Mouse (Mus musculus): Measurements from ENCODE around the gene Ulk1. TPM values are rescaled to one million over a fixed set of nuclear protein-coding genes. Genes with fewer than 3 reads are reported as not detected.
"Not testable (repeated sequence)": the region's sequence is repeated elsewhere in the genome, so short reads cannot be mapped to it uniquely, and the experiment has no call there.

The Ulk1 gene
- 10 to 100 TPM; 64.9 to 80.5 TPM for total RNA-seq (2021)

- peak; percentile 97 to 98 for DNase-seq (ENCODE audit: low spot score in 2 of 2)
- intact Hi-C loops (cut with DNase I), result no loop called here
Measured at GRCm38 (mm10) chr5:110809667-110810325, at the start of gene Ulk1. Gene Ulk1 (minus strand): TSS chr5:110810097.

- peak in 1 of 2 experiments; percentile 24 for DNase-seq (ENCODE audit: low spot score in 2 of 2)
- intact Hi-C loops (cut with DNase I), result no loop called here
Measured at GRCm38 (mm10) chr5:110859013-110859650, 49.2 kb upstream of the Ulk1 start.

GRCm38 (mm10) chr5:110857091-110857490, 47.2 kb upstream of the Ulk1 start:
- no peak for DNase-seq (ENCODE audit: low spot score in 2 of 2)
- intact Hi-C loops (cut with DNase I), result no loop called here

GRCm38 (mm10) chr5:110852990-110853389, 43.1 kb upstream of the Ulk1 start:
- no peak for DNase-seq (ENCODE audit: low spot score in 2 of 2)
- intact Hi-C loops (cut with DNase I), result no loop called here

- intact Hi-C loops (cut with DNase I), result loop anchor here (10.0 kb wide), 1 partner anchor 494 kb away; the partner anchor contains the start of gene Pitpnb
- DNase-seq (ENCODE audit: low spot score in 2 of 2), result no peak
Measured at GRCm38 (mm10) chr5:110841046-110841862, 31.4 kb upstream of the Ulk1 start.

DNA sequence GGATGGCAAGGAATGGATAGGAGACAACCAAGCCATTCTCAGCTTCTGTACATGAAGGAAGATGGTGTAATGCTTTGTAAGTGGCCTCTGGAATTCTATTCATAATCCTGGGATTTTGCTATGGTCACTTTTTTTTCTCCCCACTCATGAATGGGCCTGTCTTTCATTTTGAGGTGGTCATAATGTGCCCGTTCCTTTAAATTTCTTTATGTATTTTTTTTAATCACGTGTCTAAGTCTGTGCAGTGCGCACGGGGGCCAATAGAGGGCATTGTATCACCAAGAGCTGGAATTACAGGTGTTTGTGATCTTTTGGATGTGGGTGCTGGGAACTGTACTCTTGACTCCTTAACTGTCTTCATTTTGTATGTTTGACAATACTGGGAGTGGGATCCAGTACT, 30.6 kb upstream of the Ulk1 start:
- no peak for DNase-seq (ENCODE audit: low spot score in 2 of 2)
- intact Hi-C loops (cut with DNase I), result loop anchor here (10.0 kb wide), 1 partner anchor 494 kb away; the partner anchor contains the start of gene Pitpnb

DNA sequence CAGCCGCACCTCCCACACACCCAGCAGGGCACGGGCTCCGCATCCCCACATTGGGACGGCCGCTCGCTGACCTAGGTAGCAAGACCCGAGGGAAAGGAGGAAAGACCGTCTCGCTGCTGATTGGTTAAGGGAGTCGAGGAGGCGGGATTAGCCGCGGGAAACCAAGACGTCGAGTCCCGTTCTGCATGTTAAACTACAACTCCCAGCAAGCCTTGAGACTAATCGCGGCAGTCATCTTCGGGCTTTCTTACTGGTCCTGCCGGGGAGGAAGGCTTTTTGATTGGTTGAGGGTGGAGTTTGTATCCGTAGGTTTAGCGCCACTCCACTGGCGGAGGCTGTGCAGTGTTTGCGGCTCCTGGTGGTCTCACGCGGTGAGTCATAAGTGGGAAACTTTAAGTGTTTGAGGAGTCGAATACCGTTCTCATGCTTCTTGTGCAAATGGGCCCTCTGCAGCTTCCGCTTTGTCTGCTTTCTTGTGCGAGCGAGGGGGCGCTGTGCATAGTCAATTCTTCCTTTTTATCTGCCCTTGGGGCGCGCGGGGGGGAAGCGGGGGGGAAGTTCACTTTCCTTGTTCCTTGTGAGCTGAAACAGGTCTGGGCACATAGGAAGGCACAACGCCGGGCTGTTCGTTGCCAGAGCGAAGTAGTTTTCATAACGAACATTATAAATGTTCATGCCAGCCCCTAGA, 29.9 kb upstream of the Ulk1 start, which contains the start of the genes Hscb and Chek2:
Hscb (minus strand) TSS at position 100 of the 688 bp plus-strand sequence.
Chek2 (plus strand) TSS at position 302 of the 688 bp plus-strand sequence.
- peak; percentile 97 to 99 for DNase-seq (ENCODE audit: low spot score in 2 of 2)

GRCm38 (mm10) chr5:110839038-110839677, 29.3 kb upstream of the Ulk1 start:
- no peak for DNase-seq (ENCODE audit: low spot score in 2 of 2)
- intact Hi-C loops (cut with DNase I), result loop anchor here (2.0 to 5.0 kb wide), 2 partner anchors 84 to 423 kb away; no protein-coding TSS in a partner anchor

More for the DNA sequence above, 29.9 kb upstream of the Ulk1 start, which contains the start of the genes Hscb and Chek2:
- intact Hi-C loops (cut with DNase I), result loop anchor here (2.0 to 10.0 kb wide), 3 partner anchors 83 to 495 kb away; partner anchors contain the start of gene Pitpnb

GRCm38 (mm10) chr5:110838016-110838415, 28.1 kb upstream of the Ulk1 start:
- DNase-seq (ENCODE audit: low spot score in 2 of 2), result not testable (repeated sequence)
- intact Hi-C loops (cut with DNase I), result loop anchor here (2.0 to 5.0 kb wide), 2 partner anchors 85 to 424 kb away; no protein-coding TSS in a partner anchor

GRCm38 (mm10) chr5:110835959-110836358, 26.1 kb upstream of the Ulk1 start:
- peak; percentile 23 to 30 for DNase-seq (ENCODE audit: low spot score in 2 of 2)

GRCm38 (mm10) chr5:110831036-110831720, 21.3 kb upstream of the Ulk1 start:
- intact Hi-C loops (cut with DNase I), result no loop called here
- DNase-seq (ENCODE audit: low spot score in 2 of 2), result no peak

More at GRCm38 (mm10) chr5:110835959-110836358, 26.1 kb upstream of the Ulk1 start:
- intact Hi-C loops (cut with DNase I), result loop anchor here (5.0 kb wide), 1 partner anchor 426 kb away; no protein-coding TSS in a partner anchor

GRCm38 (mm10) chr5:110827576-110827975, 17.7 kb upstream of the Ulk1 start:
- intact Hi-C loops (cut with DNase I), result no loop called here
- no peak for DNase-seq (ENCODE audit: low spot score in 2 of 2)

DNA sequence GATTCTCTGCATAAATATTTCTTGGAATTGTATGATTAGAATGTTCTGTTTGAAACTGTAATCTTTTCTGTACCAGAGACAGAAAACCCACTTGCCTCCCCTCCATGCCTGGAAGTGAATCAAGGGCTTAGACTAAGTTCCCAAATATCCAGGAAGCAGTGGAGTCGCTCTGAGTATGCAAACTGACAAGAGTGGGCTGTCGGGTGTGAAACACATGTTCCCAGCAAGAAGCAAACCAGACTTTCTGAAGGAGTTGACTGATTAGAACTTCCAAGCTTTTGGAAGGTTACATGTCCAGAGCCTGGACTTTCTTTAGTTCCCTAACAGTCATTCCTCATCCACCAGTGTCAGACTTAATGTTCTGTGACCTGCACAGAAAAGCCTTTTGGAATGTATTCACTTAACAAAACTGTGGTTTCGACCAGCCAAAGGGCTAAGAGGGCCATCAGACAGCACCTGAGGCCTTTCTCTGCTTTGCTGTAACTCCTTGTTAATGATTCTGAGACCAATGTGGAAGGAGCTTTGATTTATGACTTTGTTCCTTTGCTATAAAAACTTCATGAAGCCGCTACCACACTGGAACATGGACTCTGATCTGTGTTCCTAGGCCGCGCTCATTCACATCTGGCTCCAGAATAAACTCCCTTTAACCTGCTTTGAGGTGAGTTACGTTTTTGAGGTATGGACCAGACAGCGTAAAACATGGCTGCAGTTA, 17.0 kb upstream of the Ulk1 start:
- peak in 1 of 2 experiments; percentile 17 for DNase-seq (ENCODE audit: low spot score in 2 of 2)
- intact Hi-C loops (cut with DNase I), result no loop called here

- DNase-seq (ENCODE audit: low spot score in 2 of 2), result no peak
Measured at GRCm38 (mm10) chr5:110824421-110824820, 14.5 kb upstream of the Ulk1 start.

GRCm38 (mm10) chr5:110808821-110809666, 853 bp downstream of the Ulk1 start:
- peak in 1 of 2 experiments; percentile 20 for DNase-seq (ENCODE audit: low spot score in 2 of 2)

More at GRCm38 (mm10) chr5:110824421-110824820, 14.5 kb upstream of the Ulk1 start:
- intact Hi-C loops (cut with DNase I), result no loop called here

DNA sequence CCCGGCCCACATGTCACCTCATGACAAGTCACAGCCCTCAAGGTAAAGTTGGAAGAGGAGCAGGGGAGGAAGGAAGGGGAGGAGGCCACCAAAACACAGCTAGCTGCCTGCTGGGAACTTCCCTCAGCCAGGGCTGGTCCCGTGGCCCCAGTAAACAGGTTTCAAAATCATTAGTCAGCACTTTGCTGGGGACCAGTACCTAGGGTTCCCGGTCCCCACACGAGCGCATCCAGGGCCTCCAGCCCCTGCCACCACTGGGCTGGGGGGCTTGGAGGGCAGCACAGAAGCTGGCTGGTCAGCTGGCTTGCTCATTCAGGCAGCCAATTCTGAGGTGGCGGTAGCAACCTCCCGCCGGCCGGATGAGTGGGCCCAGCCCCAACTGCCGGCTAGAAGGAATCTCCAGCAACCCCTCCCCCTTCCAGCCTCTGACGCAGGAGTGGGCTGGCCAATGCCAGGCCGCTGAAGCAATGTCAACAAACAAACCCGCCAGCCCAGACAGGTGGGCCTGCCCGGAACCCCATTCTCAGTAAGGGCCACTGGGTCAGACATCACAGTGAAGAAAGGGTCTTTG, 1.8 kb downstream of the Ulk1 start:
- DNase-seq (ENCODE audit: low spot score in 2 of 2), result peak; percentile 83 to 86
- intact Hi-C loops (cut with DNase I), result no loop called here

More at GRCm38 (mm10) chr5:110808821-110809666, 853 bp downstream of the Ulk1 start:
- intact Hi-C loops (cut with DNase I), result no loop called here
